Mouse (Mus musculus) bone marrow macrophage, adult 2 months (primary cell): ENCODE measurements around the gene Cacng1.

Experiments
- CTCF ChIP-seq: IDR thresholded peaks from 2 replicates; pipeline ENCODE4 v1.5.1; 2012; ENCODE audit warnings: low read depth, mild to moderate bottlenecking, low read length, moderate library complexity
- POLR2A ChIP-seq: IDR thresholded peaks from 2 replicates; pipeline ENCODE4 v1.6.1; 2012; ENCODE audit warnings: mild to moderate bottlenecking, low read depth, low read length, borderline replicate concordance

GRCm38 (mm10) chr11:107693338-107693737, 23.0 kb downstream of the Cacng1 start:
- TF ChIP-seq CTCF (no peak), POLR2A (no peak)
